8 mouse cellular contexts compared by ENCODE assay signal in genomic region chr11:58097621-58098365, GRCm38 (mm10). TPM values are rescaled to one million over a fixed set of nuclear protein-coding genes. Genes with fewer than 3 reads are reported as not detected.
DNase-seq lines count a peak whose midpoint lies in the region; ATAC-seq and TF ChIP-seq lines count a peak whose summit lies in the region.

No protein-coding gene starts in this region.

- intact Hi-C loops in heart, adult 2 months (cut with DNase I), result loop anchor here (5.0 kb wide), 1 partner anchor 145 kb away; no protein-coding TSS in a partner anchor

- TF ChIP-seq POLR2A in heart, adult 2 months (IDR thresholded peaks at IDR 0.05; ENCODE audit: insufficient read depth, low read depth, low read length), result no peak
- TF ChIP-seq POLR2A in kidney, adult 2 months (IDR thresholded peaks at IDR 0.05; ENCODE audit: low read depth, low read length), result no peak

- H3K9ac ChIP-seq in heart, adult 2 months (ENCODE audit: low read depth, low read length), result peak overlapping the region; percentile 68
- H3K9ac ChIP-seq in forebrain, embryonic 12.5 days, result peak overlapping the region; percentile 38

- H3K36me3 ChIP-seq in heart, adult 2 months (ENCODE audit: control insufficient read depth, insufficient read depth, low read length), result no peaks in the 10 kb centered on the region
- H3K36me3 ChIP-seq in forebrain, embryonic 12.5 days (replicated peaks), result no peaks in the 10 kb centered on the region
- H3K36me3 ChIP-seq in kidney, adult 2 months (ENCODE audit: control insufficient read depth, insufficient read depth, low read length), result no peaks in the 10 kb centered on the region

- peak overlapping the region; percentile 60 for H3K4me3 ChIP-seq in heart, adult 2 months
- peak overlapping the region; percentile 39 for H3K4me3 ChIP-seq in forebrain, embryonic 12.5 days (replicated peaks)
- H3K4me3 ChIP-seq in kidney, adult 2 months (ENCODE audit: insufficient read depth, low read depth, low read length), result peak overlapping the region; percentile 65

- peaks cover 1% of the 10 kb centered on the region for H3K4me1 ChIP-seq in heart, adult 2 months (ENCODE audit: control insufficient read depth, insufficient read depth, low read length)
- H3K4me1 ChIP-seq in forebrain, embryonic 12.5 days, result peaks cover 7% of the 10 kb centered on the region
- no peaks in the 10 kb centered on the region for H3K4me1 ChIP-seq in kidney, adult 2 months (ENCODE audit: control insufficient read depth, insufficient read depth, low read length)

- WGBS in heart, adult 2 months, result 1% methylated on average over 33 of the region's 38 CpGs
- 2% methylated on average over 28 of the region's 38 CpGs for WGBS in forebrain, embryonic 12.5 days
- 3% methylated on average over 34 of the region's 38 CpGs for WGBS in kidney, adult 2 months

- DNase-seq in heart, adult 2 months, result peak; percentile 29 to 48
- DNase-seq in heart, adult 9 months (ENCODE audit: low spot score in 2 of 2), result no peak
- DNase-seq in R1 (ENCODE audit: low read depth, low spot score), result peak; percentile 45
- DNase-seq in kidney, adult 2 months, result peak; percentile 22
- DNase-seq in lung, postnatal 4 days, result peak; percentile 21 to 25
- DNase-seq in thymus, adult 18-20 months, result peak; percentile 27 to 48
- DNase-seq in frontal cortex, postnatal 10 days (ENCODE audit: low spot score in 2 of 2), result no peak

- no peak for TF ChIP-seq CTCF in heart, adult 2 months (IDR thresholded peaks at IDR 0.05)
- no peak for TF ChIP-seq CTCF in kidney, adult 2 months (conservative IDR thresholded peaks at IDR 0.05; ENCODE audit: insufficient read depth, insufficient read length, low read depth, low read length)

- no peaks in the 10 kb centered on the region for H3K9me3 ChIP-seq in forebrain, embryonic 12.5 days

- no peak overlapping the region; the same call in 1 of the 2 replicates for H3K27ac ChIP-seq in heart, adult 2 months
- H3K27ac ChIP-seq in forebrain, embryonic 12.5 days, result no peak overlapping the region
- no peak overlapping the region for H3K27ac ChIP-seq in kidney, adult 2 months (ENCODE audit: insufficient read depth, low read depth, low read length)

- H3K79me2 ChIP-seq in heart, adult 2 months (replicated peaks; ENCODE audit: control insufficient read depth, insufficient read depth, low read length), result no peaks in the 10 kb centered on the region

- peak overlapping the region; percentile 64 for H3K4me2 ChIP-seq in forebrain, embryonic 12.5 days

- no peak for TF ChIP-seq EP300 in heart, adult 2 months (IDR thresholded peaks at IDR 0.05; ENCODE audit: insufficient read depth, low read depth, low read length)

- H3K27me3 ChIP-seq in heart, adult 2 months (ENCODE audit: control insufficient read depth, insufficient read depth, low read length), result no peaks in the 10 kb centered on the region
- H3K27me3 ChIP-seq in forebrain, embryonic 12.5 days, result peaks cover 30% of the 10 kb centered on the region
- H3K27me3 ChIP-seq in kidney, adult 2 months (replicated peaks; ENCODE audit: control insufficient read depth, insufficient read depth, low read length), result no peaks in the 10 kb centered on the region

- 0 out of 2 replicates have a peak, but pooled peaks have one; percentile 33 for ATAC-seq in forebrain, embryonic 12.5 days (ENCODE audit: low FRiP score)

RNA-seq across cellular contexts. Expression of gene Gm12248, which starts 4.9 kb away (rescaled TPM):
- not detected for total RNA-seq in heart, adult 2 months (2021)
- polyA plus RNA-seq in heart, adult 2 months (2012; rRNA removed), result 0.44 TPM in 1 of 2 replicates, not detected in the other
- polyA plus RNA-seq in forebrain, embryonic 12.5 days (2016; fragmentation: Nextera tagmentation; extraction: Ambion mirVana), result not detected in 2 replicates
- polyA plus RNA-seq in kidney, adult 2 months (2012; rRNA removed), result 0.16 TPM in 2 replicates

RNA-seq across cellular contexts. Expression of gene Cnot8, which starts 6.2 kb away (rescaled TPM):
- total RNA-seq in heart, adult 2 months (2021), result 10 to 100 TPM; 35.5 to 36.4 TPM
- 43.0 and 76.2 TPM in 2 replicates for polyA plus RNA-seq in heart, adult 2 months (2012; rRNA removed)
- 110 and 112 TPM in 2 replicates for polyA plus RNA-seq in forebrain, embryonic 12.5 days (2016; fragmentation: Nextera tagmentation; extraction: Ambion mirVana)
- polyA plus RNA-seq in kidney, adult 2 months (2012; rRNA removed), result 43.8 and 47.2 TPM in 2 replicates

Comparison
In these comparisons a context has a peak if more than half of its experiments do, and no peak if none do; other contexts are left out.
1. DNase-seq: peak in heart, adult 2 months (2 of 2), R1 (single experiment), kidney, adult 2 months (single experiment), lung, postnatal 4 days (2 of 2) and thymus, adult 18-20 months (2 of 2); none in heart, adult 9 months (0 of 2) and frontal cortex, postnatal 10 days (0 of 2).
2. Peak in every context shown above with its lines, with median percentiles within 50 percentile points of each other: H3K4me3 ChIP-seq.